Mouse (Mus musculus): ENCODE results near the gene Lsm8.
"Not testable (repeated sequence)": the region's sequence is repeated elsewhere in the genome, so short reads cannot be mapped to it uniquely, and the experiment has no call there.

Gene Lsm8

DNA sequence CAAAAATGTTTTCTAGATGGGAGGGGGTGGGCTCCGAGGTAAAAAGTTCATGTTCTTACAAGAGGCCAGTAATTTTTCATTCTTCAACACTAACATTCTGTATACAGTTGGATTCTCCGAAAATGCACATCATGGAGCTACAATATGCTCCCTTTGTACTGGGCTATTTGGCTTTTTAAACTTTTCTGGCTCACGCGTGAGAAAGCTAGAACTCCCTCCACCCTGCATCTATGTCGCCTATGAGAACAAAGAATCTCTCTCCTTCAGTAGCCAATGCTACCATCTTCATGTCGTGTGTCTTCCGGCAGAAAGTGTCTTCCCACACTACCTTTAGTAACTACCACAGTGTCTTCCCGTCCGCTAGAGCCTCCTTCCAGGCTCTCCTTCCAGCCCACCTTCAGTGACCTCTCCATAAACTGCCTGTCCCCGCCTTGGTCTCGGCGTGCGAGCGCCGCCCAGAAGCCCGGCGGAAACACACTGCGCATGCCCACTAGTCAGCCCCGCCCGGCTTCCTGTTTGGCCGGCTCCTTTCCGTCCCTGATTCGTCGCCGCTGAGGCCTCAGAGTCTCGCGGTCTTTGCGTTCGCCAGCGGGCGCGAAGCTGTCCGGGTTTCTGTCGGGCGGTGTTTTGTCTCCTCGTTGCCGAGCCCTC is at the start of gene Lsm8:
Gene Lsm8 (plus strand): TSS at position 529 of the 651 bp plus-strand sequence.
- peak; percentile 93 for DNase-seq (ENCODE audit: low read depth, low spot score)

DNA sequence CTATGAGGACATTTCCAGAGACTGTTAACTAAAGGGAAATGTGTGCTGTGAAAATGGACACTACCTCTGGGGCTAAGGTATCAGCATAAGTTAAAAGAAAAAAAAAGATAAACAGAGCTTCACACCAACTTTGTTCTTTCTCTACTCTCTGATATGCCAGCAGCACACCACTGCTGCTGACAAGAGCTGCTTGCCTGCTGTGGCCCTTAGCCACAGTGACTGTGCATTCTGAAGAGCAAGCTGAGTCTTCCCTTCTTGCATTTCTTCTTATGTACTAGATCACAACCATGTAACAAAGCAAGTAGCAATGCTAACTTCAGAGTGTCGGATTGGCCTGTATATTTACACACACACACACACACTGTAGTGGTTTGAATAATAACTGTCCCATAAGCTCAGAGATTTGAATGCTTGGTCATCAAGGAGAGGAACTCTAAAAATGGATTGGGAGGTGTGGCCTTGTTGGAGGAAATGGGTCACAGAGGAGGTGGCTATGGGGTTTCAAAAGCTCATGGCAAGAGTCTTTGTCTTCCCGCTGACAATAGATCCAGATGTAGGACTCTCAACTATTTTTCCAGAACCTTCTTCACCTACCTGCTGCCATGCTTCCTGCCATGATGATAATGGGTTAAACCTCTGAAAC is 47.4 kb upstream of the Lsm8 start:
- DNase-seq (ENCODE audit: low read depth, low spot score), result no peak

DNA sequence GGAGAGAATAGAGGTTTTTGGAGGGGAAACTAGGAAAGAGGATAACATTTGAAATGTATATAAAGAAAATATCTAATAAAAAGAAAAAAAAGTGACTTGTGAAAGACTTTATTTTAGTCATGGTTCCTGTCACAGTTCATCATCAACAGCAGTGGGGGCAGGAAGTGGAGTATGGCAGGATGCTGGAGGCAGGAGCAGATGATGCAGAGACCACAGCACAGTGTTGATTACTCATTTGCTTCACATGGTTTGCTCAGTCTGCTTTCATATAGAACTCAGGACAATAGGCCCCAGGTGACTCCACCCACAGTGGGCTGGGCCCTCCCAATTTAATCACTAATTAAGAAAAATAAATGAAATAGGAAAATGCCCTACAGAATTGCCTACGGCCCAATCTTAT is 35.8 kb upstream of the Lsm8 start:
- DNase-seq (ENCODE audit: low read depth, low spot score), result no peak

DNA sequence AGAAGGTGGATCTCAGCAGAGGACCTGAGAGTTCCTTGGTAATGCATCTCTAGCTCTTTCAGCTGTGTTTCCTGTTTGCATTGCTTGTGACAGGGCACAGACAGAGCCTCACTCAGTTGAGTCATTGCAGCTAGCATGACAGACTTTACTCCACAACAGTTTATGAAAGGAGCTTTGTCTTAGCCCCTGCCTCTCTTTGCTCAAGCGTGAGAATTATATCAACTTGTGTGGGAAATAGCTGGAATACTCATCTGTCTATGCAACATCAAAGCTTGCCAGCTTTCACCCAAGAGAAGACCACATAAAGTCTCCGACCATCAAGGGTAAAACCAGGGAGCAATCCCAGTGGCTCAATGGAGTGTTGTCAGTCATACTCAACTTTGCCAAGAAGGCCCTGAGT is 32.8 kb upstream of the Lsm8 start:
- no peak for DNase-seq (ENCODE audit: low read depth, low spot score)

DNA sequence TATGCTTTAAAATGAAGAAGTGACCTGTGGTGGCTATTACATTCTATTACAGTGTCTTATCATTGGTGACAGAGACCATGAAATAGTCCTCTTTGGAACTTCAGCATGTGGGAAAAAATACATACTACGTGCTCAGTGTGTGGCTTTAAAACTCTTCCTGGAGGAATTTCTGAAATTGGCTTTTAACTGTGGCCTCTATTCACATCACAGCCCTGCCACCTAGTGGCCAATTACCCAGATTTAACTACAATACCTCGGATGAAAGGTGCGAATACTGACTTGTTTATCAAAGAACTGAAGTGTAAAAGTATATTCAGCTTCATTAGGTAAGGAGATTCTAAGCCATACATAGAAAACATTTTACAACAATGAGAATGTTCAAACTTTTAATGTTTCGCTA is 29.0 kb upstream of the Lsm8 start:
- DNase-seq (ENCODE audit: low read depth, low spot score), result no peak

DNA sequence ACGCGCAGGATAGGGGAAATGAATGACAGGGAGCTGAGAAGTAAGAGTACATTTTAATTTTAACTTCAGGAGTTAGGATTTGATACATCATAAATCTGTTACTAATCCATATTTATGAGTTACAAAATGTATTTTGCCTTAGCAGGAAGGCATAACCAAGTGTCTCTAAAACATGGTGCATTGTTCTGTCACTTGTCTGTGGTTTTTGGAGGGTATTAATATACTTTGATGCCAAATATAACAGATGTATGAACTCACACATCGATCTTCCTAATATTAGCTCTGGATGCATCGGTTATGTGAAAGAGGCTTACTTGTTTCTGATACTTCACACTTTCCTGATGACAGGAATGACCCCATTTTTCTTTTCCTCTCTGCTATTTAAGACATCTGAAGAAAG is 28.1 kb upstream of the Lsm8 start:
- DNase-seq (ENCODE audit: low read depth, low spot score), result no peak

DNA sequence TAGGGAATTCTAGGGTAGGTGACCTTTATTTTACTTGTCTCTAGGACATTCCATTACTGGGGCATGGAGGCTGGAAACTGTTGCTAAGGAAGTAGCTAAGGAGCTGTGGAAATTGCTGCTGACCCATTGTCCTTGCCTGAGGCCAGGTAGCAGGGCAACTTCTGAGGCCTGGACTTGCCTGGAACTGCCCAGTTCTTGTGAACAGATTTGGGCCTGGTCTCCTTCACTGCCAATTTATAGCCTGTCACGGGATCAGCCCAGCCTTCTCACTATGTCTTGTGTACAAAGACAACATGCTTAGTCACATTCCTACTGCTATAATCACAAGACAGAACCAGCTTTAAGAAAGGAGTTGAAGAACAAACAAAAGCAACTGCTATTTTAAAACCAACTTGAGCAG is 25.6 kb upstream of the Lsm8 start:
- DNase-seq (ENCODE audit: low read depth, low spot score), result no peak

DNA sequence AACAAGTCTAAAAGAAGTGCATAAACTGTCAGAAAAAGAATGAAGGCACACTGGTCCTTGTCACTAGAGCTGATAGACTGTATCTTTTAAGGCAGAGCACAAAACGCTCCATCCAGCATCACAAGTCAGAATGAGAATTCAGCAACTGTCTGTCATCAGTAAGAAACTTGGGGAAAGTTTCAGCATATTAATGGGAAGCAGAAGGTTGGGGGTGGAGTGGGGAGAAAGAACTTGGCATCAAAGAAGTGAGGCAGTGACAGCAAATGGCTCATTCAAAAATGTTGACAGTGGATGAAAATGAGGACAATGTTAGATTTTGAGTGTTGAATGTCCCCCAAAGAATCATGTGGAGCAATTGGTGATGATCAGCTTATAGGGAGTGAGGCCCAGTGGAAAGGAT is 15.4 kb upstream of the Lsm8 start:
- DNase-seq (ENCODE audit: low read depth, low spot score), result no peak

DNA sequence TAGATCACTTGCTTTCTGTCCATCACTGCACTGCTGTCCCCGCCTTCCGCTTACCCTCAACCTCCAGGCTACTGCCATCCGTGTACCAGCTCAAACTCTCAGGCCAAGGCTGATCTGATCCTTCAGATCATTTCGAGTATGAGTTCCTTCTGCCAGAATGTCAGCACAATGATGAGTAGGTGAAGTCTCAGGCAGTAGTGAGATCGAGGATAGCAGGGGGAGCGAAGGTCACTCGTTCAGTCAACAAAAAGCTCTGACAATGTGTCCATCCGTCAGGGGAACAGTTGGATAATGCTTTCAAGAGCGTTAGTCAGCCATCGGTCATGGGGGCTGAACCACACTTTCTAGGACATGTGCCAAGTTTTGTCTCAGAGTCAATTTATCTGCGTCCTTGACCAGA is 3.9 kb upstream of the Lsm8 start:
- not testable (repeated sequence) for DNase-seq (ENCODE audit: low read depth, low spot score)

DNA sequence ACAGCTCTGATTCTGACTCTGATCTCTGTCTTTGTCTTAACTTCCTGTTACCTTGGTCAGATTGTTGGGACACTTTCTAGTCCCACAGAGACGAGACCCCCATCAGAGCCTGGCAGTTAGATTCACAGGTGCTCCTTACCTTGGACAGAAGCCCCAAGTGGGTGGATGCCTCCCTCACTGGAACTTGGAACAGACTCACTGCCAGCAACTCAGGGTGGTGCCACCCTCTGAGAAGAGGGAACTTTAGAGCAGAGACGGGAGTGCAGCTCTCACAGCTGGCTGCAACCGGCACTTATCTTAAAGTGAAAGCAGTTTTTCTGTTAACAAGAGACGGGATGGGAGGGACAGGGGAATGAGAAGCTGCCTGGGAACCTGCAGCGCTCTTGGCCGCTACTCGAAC is 2.8 kb upstream of the Lsm8 start:
- not testable (repeated sequence) for DNase-seq (ENCODE audit: low read depth, low spot score)

DNA sequence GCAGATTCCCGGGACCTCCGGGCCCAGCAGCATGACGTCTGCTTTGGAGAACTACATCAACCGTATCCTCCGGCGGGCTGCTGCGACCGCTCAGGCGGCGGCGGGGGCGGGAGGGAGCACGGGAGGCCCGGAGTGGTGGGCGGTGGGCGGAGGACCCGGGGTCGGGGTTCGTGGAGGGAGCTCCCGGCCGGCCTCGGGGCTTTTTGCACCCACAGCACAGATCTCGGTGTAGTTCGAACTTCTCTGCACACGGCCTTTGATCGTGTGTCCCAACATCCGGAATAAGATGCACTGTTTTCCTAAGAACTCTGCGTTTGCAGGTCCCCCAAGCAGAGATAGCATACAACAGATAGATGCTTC is 303 bp downstream of the Lsm8 start:
- DNase-seq (ENCODE audit: low read depth, low spot score), result peak; percentile 19

DNA sequence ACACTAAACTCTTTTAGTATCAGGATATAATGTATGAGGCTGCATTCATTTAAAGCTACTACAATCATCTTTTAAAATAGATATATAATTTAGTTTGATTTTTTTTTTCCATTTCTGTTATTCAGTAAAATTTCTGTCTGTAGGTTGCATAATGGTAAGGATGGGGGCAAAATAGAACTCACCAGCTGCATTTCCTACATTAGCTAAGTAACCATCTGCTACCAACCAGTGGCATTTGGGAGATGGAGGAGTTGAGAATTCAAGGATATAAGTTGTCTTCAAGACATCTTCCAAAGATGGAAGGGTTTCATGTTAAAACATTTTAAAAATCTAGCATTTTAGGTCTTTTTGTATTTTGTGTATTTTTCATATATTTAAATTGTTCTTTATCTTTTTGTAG is 6.9 kb downstream of the Lsm8 start:
- no peak for DNase-seq (ENCODE audit: low read depth, low spot score)

DNA sequence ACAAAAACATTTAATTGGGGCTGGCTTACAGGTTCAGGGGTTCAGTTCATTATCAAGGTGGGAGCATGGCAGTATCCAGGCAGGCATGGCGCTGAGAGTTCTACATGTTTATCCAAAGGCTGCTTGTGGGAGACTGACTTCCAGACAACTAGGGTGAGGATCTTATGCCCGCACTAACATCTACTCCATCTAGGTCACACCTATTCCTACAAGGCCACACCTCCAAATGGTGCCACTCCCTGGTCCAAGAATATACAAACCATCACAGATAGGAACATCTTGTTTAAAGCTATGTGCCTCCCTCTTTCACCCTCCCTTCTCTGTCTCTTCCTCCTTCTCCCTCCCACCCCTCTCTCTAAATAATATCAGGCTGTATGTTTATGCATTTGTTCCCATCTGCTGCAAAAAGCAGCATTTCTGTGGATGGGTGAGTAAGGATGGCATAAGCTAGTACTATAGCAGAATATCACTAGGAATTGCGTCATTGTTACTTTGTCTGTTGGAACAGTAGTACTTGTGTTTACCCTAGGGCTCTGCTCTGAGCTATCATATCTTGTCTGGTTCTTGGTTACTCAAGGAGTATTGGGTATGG is 8.2 kb downstream of the Lsm8 start:
- DNase-seq (ENCODE audit: low read depth, low spot score), result no peak

DNA sequence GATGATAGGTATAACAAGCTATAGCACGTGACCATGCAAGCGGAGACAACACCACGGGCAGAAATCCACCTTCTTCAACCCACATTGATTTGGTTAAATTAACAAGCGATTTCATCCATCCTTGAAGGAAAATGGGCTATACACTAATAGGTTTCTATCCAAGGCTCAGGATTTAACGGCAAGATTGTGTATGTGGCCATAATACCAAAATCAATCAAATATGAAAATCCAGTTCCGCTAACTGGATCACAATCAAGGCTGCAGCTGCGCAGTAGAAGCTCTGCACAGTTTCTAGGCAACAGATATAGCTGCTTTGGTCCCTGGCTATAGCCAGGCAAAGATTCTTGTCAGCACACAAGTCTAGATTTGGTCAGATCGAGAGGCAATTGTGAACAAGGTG is 17.6 kb downstream of the Lsm8 start, which contains the start of gene Ankrd7:
Gene Ankrd7 (plus strand): TSS at position 301 of the 400 bp plus-strand sequence.
- DNase-seq (ENCODE audit: low read depth, low spot score), result no peak

DNA sequence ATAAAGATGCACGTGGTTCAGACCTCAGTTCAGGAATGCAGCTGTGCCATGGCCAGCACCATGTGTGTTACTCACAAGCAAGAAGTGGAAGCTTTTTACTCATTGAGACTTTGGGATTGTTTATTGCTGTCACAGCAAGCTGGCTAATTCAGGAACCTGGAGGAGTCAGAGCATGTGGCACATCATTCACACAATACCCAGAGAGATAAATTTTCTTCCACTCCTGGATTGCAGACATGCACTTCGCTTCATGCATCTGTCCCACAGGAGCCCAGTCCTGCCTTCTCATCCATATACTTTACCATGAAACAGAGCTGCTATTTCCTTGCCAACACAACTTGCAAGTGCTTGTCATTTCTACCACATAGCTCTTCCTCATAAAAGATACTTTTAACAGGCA is 40.7 kb downstream of the Lsm8 start:
- no peak for DNase-seq (ENCODE audit: low read depth, low spot score)

DNA sequence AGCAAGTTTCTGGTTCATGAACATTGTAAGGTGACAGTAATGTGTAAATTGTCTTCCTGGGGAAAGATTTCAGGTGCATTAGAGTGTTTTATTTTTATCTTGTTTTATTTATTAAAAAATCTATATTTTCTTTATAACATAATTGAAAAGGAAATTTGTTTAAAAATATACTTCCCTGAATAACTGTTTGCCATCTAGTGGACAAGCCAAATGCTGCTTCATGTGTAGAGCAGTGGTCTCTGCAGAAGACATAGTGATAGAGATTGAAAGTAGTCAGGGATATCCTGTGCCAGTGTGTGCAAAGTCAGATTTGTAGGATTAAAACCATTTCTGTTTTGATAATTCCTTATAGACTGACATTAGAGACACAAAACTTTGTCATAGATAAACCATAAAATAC is 45.8 kb downstream of the Lsm8 start:
- no peak for DNase-seq (ENCODE audit: low read depth, low spot score)

Data from c-Kit-negative CD71-positive TER-119-positive erythroid progenitor cells, embryonic 14.5 days (primary cell).